ENCODE assay signal across 9 mouse cellular contexts in genomic region chr15:82033762-82034161, GRCm38 (mm10). TPM values are rescaled to one million over a fixed set of nuclear protein-coding genes. Genes with fewer than 3 reads are reported as not detected.
DNase-seq lines count a peak whose midpoint lies in the region; ATAC-seq and TF ChIP-seq lines count a peak whose summit lies in the region.
"Had no signal": no experiment of that assay in that cellular context is flagged by ENCODE, and none has a peak within 500 bp of the region (broad histone marks: within the 10 kb centered on the region; RNA-seq: fewer than 3 reads in every experiment).

Desi1 (minus strand) TSS chr15:82033862.

- peaks cover 76% of the 10 kb centered on the region for H3K36me3 ChIP-seq in intestine, embryonic 14.5 days (ENCODE audit: control insufficient read depth, insufficient read depth, low read length)
- peaks cover 49% of the 10 kb centered on the region for H3K36me3 ChIP-seq in intestine, postnatal 0 days (ENCODE audit: control insufficient read depth, insufficient read depth)
- H3K36me3 ChIP-seq in MEL (ENCODE audit: control insufficient read depth in 1 of 2, insufficient read depth in 2 of 2, low read length in 2 of 2), result peaks cover 0 to 15% of the 10 kb centered on the region in 2 experiments; a peak in 2 of 4 replicates
- H3K36me3 ChIP-seq in hindbrain, postnatal 0 days (ENCODE audit: insufficient read depth, low read length), result peaks cover 45% of the 10 kb centered on the region
- H3K36me3 ChIP-seq in midbrain, embryonic 12.5 days, result peaks cover 79% of the 10 kb centered on the region

- no peak within 1 kb of the TSS for H3K4me3 ChIP-seq in intestine, embryonic 14.5 days (ENCODE audit: low read depth, low read length)
- H3K4me3 ChIP-seq in intestine, postnatal 0 days (ENCODE audit: low read depth, low read length), result no peak within 1 kb of the TSS
- H3K4me3 ChIP-seq in MEL (ENCODE audit: control insufficient read depth in 1 of 2, insufficient read depth in 1 of 2, low read depth in 2 of 2, low read length in 2 of 2), result no peak within 1 kb of the TSS
- no peak within 1 kb of the TSS for H3K4me3 ChIP-seq in hindbrain, postnatal 0 days (ENCODE audit: low read length)
- H3K4me3 ChIP-seq in midbrain, embryonic 12.5 days, result no peak within 1 kb of the TSS

- no peaks in the 10 kb centered on the region for H3K4me1 ChIP-seq in intestine, embryonic 14.5 days (replicated peaks; ENCODE audit: control insufficient read depth, insufficient read depth, low read length)
- no peaks in the 10 kb centered on the region for H3K4me1 ChIP-seq in intestine, postnatal 0 days (replicated peaks; ENCODE audit: control insufficient read depth, insufficient read depth, low read length)
- no peaks in the 10 kb centered on the region for H3K4me1 ChIP-seq in MEL (ENCODE audit: control insufficient read depth in 1 of 2, insufficient read depth in 2 of 2, low read length in 2 of 2)
- no peaks in the 10 kb centered on the region for H3K4me1 ChIP-seq in hindbrain, postnatal 0 days (ENCODE audit: insufficient read depth, low read length)
- no peaks in the 10 kb centered on the region for H3K4me1 ChIP-seq in midbrain, embryonic 12.5 days

- H3K79me2 ChIP-seq in MEL (ENCODE audit: control insufficient read depth, insufficient read depth, low read length, poor library complexity), result no peaks in the 10 kb centered on the region

- H3K27ac ChIP-seq in intestine, embryonic 14.5 days (ENCODE audit: low read depth), result no peak within 1 kb of the TSS
- H3K27ac ChIP-seq in intestine, postnatal 0 days (ENCODE audit: low read depth, low read length), result no peak within 1 kb of the TSS
- no peak within 1 kb of the TSS for H3K27ac ChIP-seq in MEL (ENCODE audit: control insufficient read depth, low read depth, low read length)
- no peak within 1 kb of the TSS for H3K27ac ChIP-seq in hindbrain, postnatal 0 days
- no peak within 1 kb of the TSS for H3K27ac ChIP-seq in midbrain, embryonic 12.5 days (replicated peaks)
- H3K27ac ChIP-seq: liver, embryonic 14.5 days had no signal

- ATAC-seq in intestine, embryonic 14.5 days (replicated peaks; ENCODE audit: low FRiP score, low TSS enrichment, low read depth), result no peak
- ATAC-seq in intestine, postnatal 0 days, result no peak
- no peak for ATAC-seq in hindbrain, postnatal 0 days
- ATAC-seq in midbrain, embryonic 12.5 days (ENCODE audit: low FRiP score, low read depth), result no peak
- no peak for ATAC-seq in erythroid progenitor cell, adult 5-6 weeks (replicated peaks; ENCODE audit: low FRiP score, poor library complexity, severe bottlenecking)

- no peaks in the 10 kb centered on the region for H3K9me3 ChIP-seq in intestine, embryonic 14.5 days (ENCODE audit: control insufficient read depth, low read length)
- no peaks in the 10 kb centered on the region for H3K9me3 ChIP-seq in intestine, postnatal 0 days (ENCODE audit: control insufficient read depth)
- H3K9me3 ChIP-seq in MEL (replicated peaks; ENCODE audit: insufficient read depth, low read length), result no peaks in the 10 kb centered on the region
- H3K9me3 ChIP-seq in hindbrain, postnatal 0 days (ENCODE audit: low read length), result no peaks in the 10 kb centered on the region
- no peaks in the 10 kb centered on the region for H3K9me3 ChIP-seq in midbrain, embryonic 12.5 days

- no peak within 1 kb of the TSS for H3K9ac ChIP-seq in intestine, embryonic 14.5 days (ENCODE audit: low read length)
- H3K9ac ChIP-seq in intestine, postnatal 0 days (ENCODE audit: low read depth, low read length), result no peak within 1 kb of the TSS
- H3K9ac ChIP-seq in MEL (ENCODE audit: control insufficient read depth, low read depth, low read length, poor library complexity, severe bottlenecking), result no peak within 1 kb of the TSS
- no peak within 1 kb of the TSS for H3K9ac ChIP-seq in hindbrain, postnatal 0 days (replicated peaks; ENCODE audit: low read length)
- no peak within 1 kb of the TSS for H3K9ac ChIP-seq in midbrain, embryonic 12.5 days (replicated peaks)
- H3K9ac ChIP-seq: liver, embryonic 14.5 days had no signal

- no peak within 1 kb of the TSS for H3K4me2 ChIP-seq in intestine, embryonic 14.5 days (ENCODE audit: low read length)
- H3K4me2 ChIP-seq in intestine, postnatal 0 days (replicated peaks; ENCODE audit: low read depth), result no peak within 1 kb of the TSS
- H3K4me2 ChIP-seq in hindbrain, postnatal 0 days (ENCODE audit: low read depth, low read length), result no peak within 1 kb of the TSS
- H3K4me2 ChIP-seq in midbrain, embryonic 12.5 days (replicated peaks), result no peak within 1 kb of the TSS

- H3K27me3 ChIP-seq in intestine, embryonic 14.5 days (replicated peaks; ENCODE audit: control insufficient read depth, insufficient read depth, low read length), result no peaks in the 10 kb centered on the region
- H3K27me3 ChIP-seq in intestine, postnatal 0 days (replicated peaks; ENCODE audit: control insufficient read depth, insufficient read depth, low read length), result no peaks in the 10 kb centered on the region
- no peaks in the 10 kb centered on the region for H3K27me3 ChIP-seq in MEL (ENCODE audit: control insufficient read depth in 1 of 2, insufficient read depth in 2 of 2, low read length in 2 of 2)
- no peaks in the 10 kb centered on the region for H3K27me3 ChIP-seq in hindbrain, postnatal 0 days (ENCODE audit: insufficient read depth, low read length)
- no peaks in the 10 kb centered on the region for H3K27me3 ChIP-seq in midbrain, embryonic 12.5 days

- TF ChIP-seq RAD21 in MEL (IDR thresholded peaks at IDR 0.05; ENCODE audit: low read depth, low read length), result no peak

- no peak for TF ChIP-seq CTCF in intestine, postnatal 0 days (IDR thresholded peaks at IDR 0.05; ENCODE audit: low read depth)
- TF ChIP-seq CTCF in MEL (IDR thresholded peaks at IDR 0.05 in 2 of 3, conservative IDR thresholded peaks at IDR 0.05 in 1 of 3; ENCODE audit: control insufficient read depth in 1 of 3, insufficient read depth in 1 of 3, low read depth in 2 of 3, low read length in 3 of 3, poor library complexity in 1 of 3, severe bottlenecking in 1 of 3), result no peak
- TF ChIP-seq CTCF in hindbrain, postnatal 0 days (IDR thresholded peaks at IDR 0.05; ENCODE audit: low read depth), result no peak

- no peak for TF ChIP-seq POLR2A in MEL (IDR thresholded peaks at IDR 0.05; ENCODE audit: control insufficient read depth in 1 of 2, insufficient read depth in 1 of 2, low read depth in 1 of 2, low read length in 2 of 2, poor library complexity in 1 of 2)

- 91% methylated on average over 4 of the region's 4 CpGs for WGBS in intestine, embryonic 14.5 days
- 95% methylated on average over 4 of the region's 4 CpGs for WGBS in intestine, postnatal 0 days
- 88% methylated on average over 4 of the region's 4 CpGs for WGBS in hindbrain, postnatal 0 days
- WGBS in midbrain, embryonic 12.5 days, result 96% methylated on average over 4 of the region's 4 CpGs

- DNase-seq in intestine, embryonic 14.5 days (ENCODE audit: low spot score), result no peak
- DNase-seq in MEL (ENCODE audit: low read depth, low spot score), result no peak
- no peak for DNase-seq in gastrocnemius, adult 18-20 months (ENCODE audit: low spot score)
- no peak for DNase-seq in hindbrain, postnatal 0 days (ENCODE audit: low spot score)
- no peak for DNase-seq in ovary, postnatal 36 days (ENCODE audit: low spot score)

- TF ChIP-seq EP300 in MEL (IDR thresholded peaks at IDR 0.05; ENCODE audit: low read depth in 1 of 2, low read length in 2 of 2), result no peak

TF ChIP-seq in MEL, 35 proteins besides CTCF, POLR2A, EP300 and RAD21:
- TF ChIP-seq GATA1 (IDR thresholded peaks at IDR 0.05; ENCODE audit: low read depth, low read length) (no peak), NELFE (IDR thresholded peaks at IDR 0.05; ENCODE audit: low read depth, low read length) (no peak), RCOR1 (IDR thresholded peaks at IDR 0.05; ENCODE audit: low read depth, low read length) (no peak), MXI1 (IDR thresholded peaks at IDR 0.05; ENCODE audit: low read depth, low read length) (no peak), SIN3A (IDR thresholded peaks at IDR 0.05; ENCODE audit: low read length) (no peak), CHD2 (IDR thresholded peaks at IDR 0.05; ENCODE audit: low read length) (no peak), NRF1 (IDR thresholded peaks at IDR 0.05; ENCODE audit: insufficient read depth, low read depth, low read length, poor library complexity, severe bottlenecking) (no peak), TCF12 (IDR thresholded peaks at IDR 0.05; ENCODE audit: low read depth, low read length) (no peak), ZKSCAN1 (IDR thresholded peaks at IDR 0.05; ENCODE audit: low read depth, low read length) (no peak), KAT2A (conservative IDR thresholded peaks at IDR 0.05; ENCODE audit: low read depth, low read length) (no peak), SMC3 (IDR thresholded peaks at IDR 0.05; ENCODE audit: low read depth, low read length) (no peak), BHLHE40 (IDR thresholded peaks at IDR 0.05; ENCODE audit: borderline replicate concordance, low read depth, low read length) (no peak), ETS1 (IDR thresholded peaks at IDR 0.05; ENCODE audit: low read depth, low read length) (no peak), USF2 (IDR thresholded peaks at IDR 0.05; ENCODE audit: borderline replicate concordance in 1 of 2, insufficient read depth in 1 of 2, low read depth in 1 of 2, low read length in 2 of 2) (no peak)
TF ChIP-seq in MEL: peak in this region for 0.

RNA-seq across cellular contexts. Expression of gene Desi1, which starts in this region (rescaled TPM):
- 24.0 and 26.7 TPM in 2 replicates for polyA plus RNA-seq in intestine, embryonic 14.5 days (2014; fragmentation: Nextera tagmentation; extraction: Ambion mirVana)
- polyA plus RNA-seq in intestine, postnatal 0 days (2015; fragmentation: Nextera tagmentation; extraction: Ambion mirVana), result 10.0 and 12.1 TPM in 2 replicates
- total RNA-seq in MEL (2012; rRNA removed), result 22.6 and 26.3 TPM in 2 replicates
- polyA plus RNA-seq in MEL (2012; ENCODE audit: insufficient read depth in 1 of 2, insufficient read length in 2 of 2, low read depth in 1 of 2, low replicate concordance in 2 of 2, missing spikeins in 1 of 2), result 100 to 1,000 TPM in 1 of 2 experiments, not detected in 1; 116 TPM
- 10 to 100 TPM; 16.7 to 17.6 TPM for total RNA-seq in gastrocnemius, adult 18-20 months (2021)
- total RNA-seq in hindbrain, postnatal 0 days (2014; rRNA removed), result 29.9 and 32.1 TPM in 2 replicates
- 44.1 and 45.3 TPM in 2 replicates for polyA plus RNA-seq in hindbrain, postnatal 0 days (2015; fragmentation: Nextera tagmentation; extraction: Ambion mirVana)
- polyA plus RNA-seq in midbrain, embryonic 12.5 days (2016; fragmentation: Nextera tagmentation; extraction: Ambion mirVana), result 39.9 and 43.0 TPM in 2 replicates
- 21.0 and 34.2 TPM in 2 replicates for total RNA-seq in erythroid progenitor cell, adult 5-6 weeks (2015; ENCODE audit: low replicate concordance)
- total RNA-seq in erythroid progenitor cell, adult 5-6 weeks (2017; ENCODE audit: low replicate concordance), result 7.9 and 10.7 TPM in 2 replicates
